Mouse (Mus musculus) liver, postnatal 0 days (tissue): ENCODE data around the gene Thrap3.
A peak's percentile ranks its signal among the peaks of the same experiment; 100 is the strongest.

Experiments used
- CTCF ChIP-seq: sonication (generic); IDR thresholded peaks from 2 replicates; pipeline ENCODE4 v1.5.1; 2016; ENCODE audit warnings: antibody characterized with exemption, low read depth
- EP300 ChIP-seq: IDR thresholded peaks from 2 replicates; pipeline ENCODE4 v1.6.1; 2016; ENCODE audit warnings: antibody characterized with exemption, low read depth, mild to moderate bottlenecking

DNA sequence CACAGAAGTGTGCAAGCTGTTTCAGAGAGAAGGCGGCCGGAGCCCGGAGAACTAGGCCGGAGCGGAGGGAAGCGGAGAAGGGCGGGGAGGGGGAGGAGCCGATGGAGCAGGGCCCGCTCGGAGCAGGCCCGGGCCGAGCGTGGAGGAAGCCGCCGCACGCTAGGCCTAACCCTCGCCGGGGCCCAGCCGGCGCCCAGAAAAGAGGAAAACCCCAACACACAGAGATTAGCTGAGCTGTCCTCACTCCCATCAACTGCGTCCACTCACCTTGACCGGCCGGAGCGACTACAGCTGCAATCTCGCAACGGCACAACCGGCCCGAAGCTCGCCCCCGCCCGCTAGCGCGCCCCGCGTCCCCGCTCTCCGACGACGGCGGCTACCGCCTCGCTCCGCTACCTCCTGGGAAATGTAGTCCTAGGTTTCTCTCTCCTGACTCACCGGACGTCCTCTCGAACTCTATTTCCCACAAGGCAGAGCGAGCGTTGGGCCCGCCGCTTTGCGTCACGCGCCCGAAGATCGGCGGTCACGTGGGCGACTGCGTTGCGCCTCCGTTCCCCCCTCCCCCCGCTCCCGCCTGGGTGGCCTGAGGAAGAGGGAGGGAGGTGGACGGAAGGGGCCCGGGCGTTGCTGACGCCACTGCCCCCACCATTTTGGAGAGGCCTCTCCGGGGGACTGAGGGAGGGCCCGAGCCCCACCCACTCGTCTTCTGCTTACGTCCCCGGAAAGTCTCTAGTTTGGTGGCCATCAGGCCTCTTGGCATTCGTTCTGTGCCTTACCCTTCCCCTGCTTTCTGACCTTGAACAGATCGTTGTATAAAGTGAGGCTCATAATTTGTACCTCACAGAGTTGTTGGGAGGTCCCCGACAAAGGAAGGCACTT is at the start of gene Thrap3:
- no peak for TF ChIP-seq CTCF
- TF ChIP-seq EP300 = peak; percentile 35; the same call in 1 of the 2 replicates
